Mouse (Mus musculus) erythroid progenitor cell, adult 5-6 weeks (primary cell): Measurements from ENCODE around the gene Tmem232. TPM values are rescaled to one million over a fixed set of nuclear protein-coding genes. Genes with fewer than 3 reads are reported as not detected.
"Not testable (repeated sequence)": the region's sequence is repeated elsewhere in the genome, so short reads cannot be mapped to it uniquely, and the experiment has no call there.

ENCODE experiments used
- ATAC-seq: replicated peaks from 2 replicates; pipeline ENCODE4 v1.8.0; 2016; ENCODE audit warnings: moderate number of reproducible peaks, mild to moderate bottlenecking, moderate TSS enrichment, inconsistent platforms; ENCODE audit not compliant: poor library complexity, low FRiP score, severe bottlenecking
- total RNA-seq, 2 experiments: library from RNA; stranded (forward) in 1 of 2; stranded (reverse) in 1 of 2; fragments of 150-400 nt in 1 of 2; fragments of 186-747, 209-891 nt in 1 of 2; gene quantifications; 2 replicates each; pipeline versions ENCODE4 v1.2.3 to v1.2.4; 2015 to 2017; ENCODE audit warnings: low replicate concordance in 2 of 2

Gene Tmem232
- total RNA-seq, 2 experiments from 2014 or later: not detected

DNA sequence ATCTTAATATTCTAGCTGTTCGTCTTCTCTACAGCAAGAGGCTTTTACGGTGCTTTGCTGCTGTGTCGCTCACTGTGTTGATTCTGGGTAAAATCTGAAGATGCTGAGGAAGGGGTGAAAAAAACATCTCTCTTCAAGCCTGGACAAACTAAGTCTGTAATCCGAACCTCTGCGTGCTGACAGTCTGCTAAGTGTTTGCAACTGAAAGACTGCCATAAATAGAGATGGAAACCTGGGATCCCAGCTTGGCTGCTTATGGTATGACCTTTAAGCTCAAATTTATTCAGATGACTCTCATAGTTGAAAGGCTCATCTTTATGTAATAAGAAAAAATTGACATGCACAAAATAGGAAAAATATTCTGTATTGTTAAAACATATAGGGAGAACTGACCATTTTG, 242.8 kb downstream of the Tmem232 start:
- ATAC-seq: no peak

- ATAC-seq: no peak
These were observed 288.4 kb downstream of the Tmem232 start for GRCm38 (mm10) chr17:65252160-65252559.

DNA sequence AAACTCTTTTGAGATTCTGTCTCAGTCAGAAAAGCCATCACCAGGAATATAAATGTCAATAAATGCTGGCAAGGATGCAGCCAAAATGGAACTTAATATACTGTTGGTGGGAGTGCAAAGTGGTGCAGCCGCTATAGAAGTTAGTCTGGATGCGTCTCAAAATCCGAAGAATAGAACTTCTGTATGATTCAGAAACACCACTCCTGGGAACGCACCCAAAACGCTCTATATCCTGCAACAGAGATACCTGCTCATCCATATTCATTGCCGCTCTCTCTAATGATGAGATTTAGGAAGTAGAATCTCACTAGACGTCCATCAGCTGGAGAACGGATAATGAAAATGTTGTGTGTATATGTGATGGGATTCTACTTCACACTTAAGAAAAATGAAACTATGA, 290.3 kb downstream of the Tmem232 start:
- ATAC-seq: no peak

- no peak for ATAC-seq
These were observed 296.9 kb downstream of the Tmem232 start for GRCm38 (mm10) chr17:65243716-65244115.

- no peak for ATAC-seq
These were observed 315.1 kb downstream of the Tmem232 start for GRCm38 (mm10) chr17:65225347-65225916.

DNA sequence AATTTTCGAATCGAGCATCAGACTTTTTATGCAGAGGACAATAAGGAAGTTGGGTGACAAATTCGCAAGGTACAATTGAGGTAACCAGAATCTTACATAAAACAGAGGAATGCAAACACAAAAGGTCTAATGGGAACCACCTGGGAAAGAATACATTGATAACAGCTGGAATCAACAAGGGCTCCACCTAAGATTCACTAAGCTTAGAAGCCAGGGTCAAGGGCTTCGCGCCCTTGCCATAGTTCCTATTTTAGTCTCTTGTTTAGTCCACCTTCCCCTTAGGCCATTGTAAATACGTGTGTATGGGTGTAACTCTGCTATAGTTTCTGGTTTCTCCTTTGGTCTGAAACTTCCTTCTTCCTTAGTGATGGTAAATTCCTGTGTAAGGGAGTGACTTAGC, 318.9 kb downstream of the Tmem232 start:
- ATAC-seq: not testable (repeated sequence)

Other genes with a start within 250 kb of the Tmem232 start
- gene Vapa, start 72.8 kb upstream of the Tmem232 start, total RNA-seq (2015; ENCODE audit: low replicate concordance): 39.3 and 51.6 TPM in 2 replicates
- 30.6 and 32.3 TPM in 2 replicates for gene Vapa, start 72.8 kb upstream of the Tmem232 start, total RNA-seq (2017; ENCODE audit: low replicate concordance)
- gene Txndc2, start 101.4 kb upstream of the Tmem232 start, total RNA-seq (2015; ENCODE audit: low replicate concordance): not detected in 2 replicates
- gene Txndc2, start 101.4 kb upstream of the Tmem232 start, total RNA-seq (2017; ENCODE audit: low replicate concordance): not detected in 2 replicates
- 9.4 and 10.5 TPM in 2 replicates for gene Rab31, start 232.0 kb upstream of the Tmem232 start, total RNA-seq (2015; ENCODE audit: low replicate concordance)
- gene Rab31, start 232.0 kb upstream of the Tmem232 start, total RNA-seq (2017; ENCODE audit: low replicate concordance): 7.3 and 11.9 TPM in 2 replicates
- gene Ppp4r1, start 241.8 kb upstream of the Tmem232 start, total RNA-seq (2015; ENCODE audit: low replicate concordance): 24.7 and 37.5 TPM in 2 replicates
- 12.0 and 23.5 TPM in 2 replicates for gene Ppp4r1, start 241.8 kb upstream of the Tmem232 start, total RNA-seq (2017; ENCODE audit: low replicate concordance)